ENCODE assay signal across 8 mouse cellular contexts in the genomic region with DNA sequence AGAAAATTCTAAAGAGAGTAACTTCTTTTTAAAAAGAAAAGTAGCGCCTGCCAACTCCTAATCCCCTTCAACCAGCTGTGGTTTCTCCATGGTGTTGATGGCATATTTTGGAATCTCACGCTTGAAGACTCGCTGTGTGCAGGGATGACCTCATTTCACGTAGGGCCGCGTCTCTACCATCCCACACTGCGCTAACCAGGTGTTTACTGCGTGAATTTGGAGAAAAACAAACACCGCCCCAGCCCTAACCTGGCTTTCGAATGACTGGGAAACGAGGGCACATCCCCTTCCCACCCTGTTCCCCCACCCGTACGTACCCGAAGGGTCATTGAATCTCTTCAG. TPM values are rescaled to one million over a fixed set of nuclear protein-coding genes. Genes with fewer than 3 reads are reported as not detected.
DNase-seq lines count a peak whose midpoint lies in the region; ATAC-seq and TF ChIP-seq lines count a peak whose summit lies in the region.

No protein-coding gene starts in this region.

- no peaks in the 10 kb centered on the region for H3K27me3 ChIP-seq in C2C12 (ENCODE audit: control insufficient read depth, insufficient read depth, insufficient read length)
- H3K27me3 ChIP-seq in forebrain, embryonic 13.5 days: no peaks in the 10 kb centered on the region
- H3K27me3 ChIP-seq in liver, embryonic 15.5 days: no peaks in the 10 kb centered on the region

- peak overlapping the region; percentile 75 for H3K4me2 ChIP-seq in forebrain, embryonic 13.5 days
- peak overlapping the region; percentile 70 for H3K4me2 ChIP-seq in liver, embryonic 15.5 days

- ATAC-seq in forebrain, embryonic 13.5 days: no peak; the same call in 1 of the 2 replicates
- ATAC-seq in liver, embryonic 15.5 days (ENCODE audit: insufficient read depth): peak; percentile 66

- H3K4me3 ChIP-seq in C2C12 (ENCODE audit: insufficient read depth, poor library complexity, severe bottlenecking): peak overlapping the region; percentile 96
- H3K4me3 ChIP-seq in forebrain, embryonic 13.5 days: peak overlapping the region; percentile 93
- peak overlapping the region; percentile 91 for H3K4me3 ChIP-seq in liver, embryonic 15.5 days (replicated peaks)

- H3K9me3 ChIP-seq in forebrain, embryonic 13.5 days (replicated peaks): no peaks in the 10 kb centered on the region
- H3K9me3 ChIP-seq in liver, embryonic 15.5 days (replicated peaks): no peaks in the 10 kb centered on the region

- H3K36me3 ChIP-seq in C2C12 (ENCODE audit: control insufficient read depth, insufficient read depth): peaks cover 39% of the 10 kb centered on the region
- H3K36me3 ChIP-seq in forebrain, embryonic 13.5 days (ENCODE audit: poor library complexity, severe bottlenecking): peaks cover 33% of the 10 kb centered on the region
- H3K36me3 ChIP-seq in liver, embryonic 15.5 days (replicated peaks): peaks cover 57% of the 10 kb centered on the region

- under 1% methylated on average over 14 of the region's 14 CpGs for WGBS in forebrain, embryonic 13.5 days
- under 1% methylated on average over 14 of the region's 14 CpGs for WGBS in liver, embryonic 15.5 days (ENCODE audit: insufficient replicate concordance)

- DNase-seq in embryo, embryonic 10 days (ENCODE audit: low spot score): peak; percentile 20
- no peak for DNase-seq in embryo, embryonic 10.5 days (ENCODE audit: low spot score)
- no peak for DNase-seq in natural killer cell, adult 2 months (ENCODE audit: low spot score in 2 of 2)
- no peak for DNase-seq in spleen, postnatal 36 days (ENCODE audit: low spot score in 2 of 2)
- no peak for DNase-seq in adrenal gland, postnatal 25 days

- peak overlapping the region; percentile 69 for H3K9ac ChIP-seq in forebrain, embryonic 13.5 days
- peak overlapping the region; percentile 70 for H3K9ac ChIP-seq in liver, embryonic 15.5 days

- peaks cover 82% of the 10 kb centered on the region for H3K79me2 ChIP-seq in C2C12 (ENCODE audit: control insufficient read depth, insufficient read depth)

- H3K79me3 ChIP-seq in C2C12 (ENCODE audit: low read depth): peaks cover 69% of the 10 kb centered on the region

- H3K4me1 ChIP-seq in forebrain, embryonic 13.5 days: peaks cover 43% of the 10 kb centered on the region
- H3K4me1 ChIP-seq in liver, embryonic 15.5 days (replicated peaks): peaks cover 39% of the 10 kb centered on the region

- TF ChIP-seq CTCF in C2C12 (IDR thresholded peaks at IDR 0.05; ENCODE audit: control insufficient read depth, insufficient read depth, insufficient read length): no peak

- peak overlapping the region; percentile 86 for H3ac ChIP-seq in C2C12 (ENCODE audit: control insufficient read depth, insufficient read length, low read depth)

- H3K27ac ChIP-seq in forebrain, embryonic 13.5 days: no peak overlapping the region
- H3K27ac ChIP-seq in liver, embryonic 15.5 days (replicated peaks): peak overlapping the region; percentile 86

TF ChIP-seq in C2C12, 6 proteins besides CTCF, POLR2A, EP300 and RAD21:
- TF ChIP-seq FOSL1 (IDR thresholded peaks at IDR 0.05; ENCODE audit: insufficient read depth, low read length, poor library complexity, severe bottlenecking) (no peak), USF1 (IDR thresholded peaks at IDR 0.05; ENCODE audit: low read depth) (no peak), CEBPB (IDR thresholded peaks at IDR 0.05; ENCODE audit: low read depth) (no peak)
TF ChIP-seq in C2C12: peak in this region for 0.

RNA-seq across cellular contexts. Expression of gene Hmmr, which starts 0.3 kb away (rescaled TPM):
- polyA plus RNA-seq in C2C12 (2012; fragmentation: generic; extraction: Trizol): 14.4 TPM
- polyA plus RNA-seq in forebrain, embryonic 13.5 days (2015; fragmentation: Nextera tagmentation; extraction: Ambion mirVana): 43.0 and 43.1 TPM in 2 replicates
- polyA plus RNA-seq in liver, embryonic 15.5 days (2015; fragmentation: Nextera tagmentation; extraction: Ambion mirVana): 48.7 and 55.6 TPM in 2 replicates
- 3.6 and 5.4 TPM in 2 replicates for total RNA-seq in adrenal gland, postnatal 25 days (2021)

RNA-seq across cellular contexts. Expression of gene Nudcd2, which starts 0.5 kb away (rescaled TPM):
- 64.2 TPM for polyA plus RNA-seq in C2C12 (2012; fragmentation: generic; extraction: Trizol)
- 136 and 145 TPM in 2 replicates for polyA plus RNA-seq in forebrain, embryonic 13.5 days (2015; fragmentation: Nextera tagmentation; extraction: Ambion mirVana)
- 75.4 and 79.3 TPM in 2 replicates for polyA plus RNA-seq in liver, embryonic 15.5 days (2015; fragmentation: Nextera tagmentation; extraction: Ambion mirVana)
- total RNA-seq in adrenal gland, postnatal 25 days (2021): 30.7 and 35.4 TPM in 2 replicates

RNA-seq across cellular contexts. Expression of gene Ccng1, which starts 22.1 kb away (rescaled TPM):
- 63.9 TPM for polyA plus RNA-seq in C2C12 (2012; fragmentation: generic; extraction: Trizol)
- 27.8 and 29.3 TPM in 2 replicates for polyA plus RNA-seq in forebrain, embryonic 13.5 days (2015; fragmentation: Nextera tagmentation; extraction: Ambion mirVana)
- polyA plus RNA-seq in liver, embryonic 15.5 days (2015; fragmentation: Nextera tagmentation; extraction: Ambion mirVana): 17.7 and 17.9 TPM in 2 replicates
- 64.5 and 65.3 TPM in 2 replicates for total RNA-seq in adrenal gland, postnatal 25 days (2021)

RNA-seq across cellular contexts. Expression of gene Mat2b, which starts 38.0 kb away (rescaled TPM):
- 30.4 TPM for polyA plus RNA-seq in C2C12 (2012; fragmentation: generic; extraction: Trizol)
- polyA plus RNA-seq in forebrain, embryonic 13.5 days (2015; fragmentation: Nextera tagmentation; extraction: Ambion mirVana): 77.2 and 80.1 TPM in 2 replicates
- polyA plus RNA-seq in liver, embryonic 15.5 days (2015; fragmentation: Nextera tagmentation; extraction: Ambion mirVana): 51.1 and 54.3 TPM in 2 replicates
- 80.6 and 102 TPM in 2 replicates for total RNA-seq in adrenal gland, postnatal 25 days (2021)
